Mouse (Mus musculus) liver, embryonic 11.5 days (tissue): Measurements from ENCODE around the gene Pepd. TPM values are rescaled to one million over a fixed set of nuclear protein-coding genes. Genes with fewer than 3 reads are reported as not detected.

Experiments
- ATAC-seq: fragments of 200-750 bp; cut with Nextera tagmentation; replicated peaks from 2 replicates; pipeline ENCODE4 v1.8.0; 2017; ENCODE audit warnings: moderate number of reproducible peaks, mild to moderate bottlenecking, moderate TSS enrichment, moderate library complexity; ENCODE audit not compliant: low FRiP score
- DNase-seq: peaks from one replicate; pipeline ENCODE4 v3.0.0-alpha.2; 2017; ENCODE audit warnings: low spot score
- H3K27ac ChIP-seq: fragments of 300-500 bp; sonication (generic); 2 replicates; pipeline ENCODE4 v1.5.1; 2014; ENCODE audit warnings: mild to moderate bottlenecking, low read depth, low read length, control low read depth
- H3K27me3 ChIP-seq: fragments of 300-500 bp; sonication (generic); replicated peaks from 2 replicates; pipeline ENCODE4 v1.6.1; 2014; ENCODE audit warnings: low read length, mixed read lengths; ENCODE audit not compliant: control insufficient read depth, insufficient read depth
- H3K36me3 ChIP-seq: fragments of 300-500 bp; sonication (generic); 2 replicates; pipeline ENCODE4 v1.6.1; 2014; ENCODE audit warnings: mild to moderate bottlenecking, low read length, moderate library complexity, mixed read lengths; ENCODE audit not compliant: control insufficient read depth, insufficient read depth
- H3K4me1 ChIP-seq: fragments of 300-500 bp; sonication (generic); replicated peaks from 2 replicates; pipeline ENCODE4 v1.6.1; 2014; ENCODE audit warnings: low read length, mixed read lengths; ENCODE audit not compliant: control insufficient read depth, insufficient read depth
- H3K4me2 ChIP-seq: fragments of 300-500 bp; sonication (generic); 2 replicates; pipeline ENCODE4 v1.6.1; 2014; ENCODE audit warnings: mild to moderate bottlenecking, control low read depth, moderate library complexity
- H3K4me3 ChIP-seq: fragments of 300-500 bp; sonication (generic); 2 replicates; pipeline ENCODE4 v1.5.1; 2014; ENCODE audit warnings: low read depth, low read length, control low read depth
- H3K9ac ChIP-seq: fragments of 300-500 bp; sonication (generic); 2 replicates; pipeline ENCODE4 v1.6.1; 2014; ENCODE audit warnings: low read depth, low read length, control low read depth
- H3K9me3 ChIP-seq: fragments of 300-500 bp; sonication (generic); 2 replicates; pipeline ENCODE4 v1.6.1; 2016; ENCODE audit warnings: low read length, inconsistent platforms, mixed read lengths; ENCODE audit not compliant: control insufficient read depth
- WGBS: fragments of 180-500 bp; shearing (Covaris S2); extraction: QIAGEN DNeasy Blood & Tissue Kit; methylation state at CpG from one replicate; pipeline ENCODE4 v1.1.7; 2014; 5-methylcytosine and 5-hydroxymethylcytosine counted together
- polyA plus RNA-seq: library from polyadenylated mRNA; unstranded; fragments of >200 nt; fragmentation: Nextera tagmentation; extraction: Ambion mirVana; gene quantifications from 2 replicates; pipeline ENCODE4 v1.2.1, GENCODE M21; 2014

Gene Pepd
- polyA plus RNA-seq, 1 experiment from 2014 or later: 53.4 TPM

DNA sequence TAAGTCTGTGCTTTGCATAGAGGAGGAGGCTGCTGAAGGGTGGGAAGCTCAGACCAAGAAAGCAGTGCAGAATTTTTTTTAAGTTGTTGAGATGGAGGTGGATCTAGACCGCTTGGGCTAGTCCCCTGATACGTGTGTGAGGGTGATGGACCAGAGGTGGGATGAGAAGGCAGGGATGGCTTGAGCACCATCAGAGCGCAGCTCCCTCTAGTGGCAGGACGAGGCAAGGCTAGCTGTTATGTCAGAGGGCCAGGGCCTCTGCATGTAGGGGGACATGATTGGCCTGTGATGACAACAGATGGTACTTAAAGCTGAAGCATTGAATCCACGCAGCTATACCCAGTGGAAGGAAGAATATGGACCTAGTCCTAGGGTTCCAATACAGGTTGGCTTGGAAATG, 7.6 kb downstream of the Pepd start:
- Histone ChIP-seq H3K4me2 (no peak overlapping the region), H3K36me3 (no peaks in the 10 kb centered on the region; the same call in 1 of the 2 replicates), H3K4me1 (no peaks in the 10 kb centered on the region), H3K27ac (no peak overlapping the region), H3K9ac (no peak overlapping the region), H3K27me3 (no peaks in the 10 kb centered on the region), H3K9me3 (no peaks in the 10 kb centered on the region), H3K4me3 (no peak overlapping the region)
- ATAC-seq (peak; percentile 49; the same call in 1 of the 2 replicates), DNase-seq (no peak)
- WGBS: 53% methylated on average over 5 of the region's 5 CpGs

DNA sequence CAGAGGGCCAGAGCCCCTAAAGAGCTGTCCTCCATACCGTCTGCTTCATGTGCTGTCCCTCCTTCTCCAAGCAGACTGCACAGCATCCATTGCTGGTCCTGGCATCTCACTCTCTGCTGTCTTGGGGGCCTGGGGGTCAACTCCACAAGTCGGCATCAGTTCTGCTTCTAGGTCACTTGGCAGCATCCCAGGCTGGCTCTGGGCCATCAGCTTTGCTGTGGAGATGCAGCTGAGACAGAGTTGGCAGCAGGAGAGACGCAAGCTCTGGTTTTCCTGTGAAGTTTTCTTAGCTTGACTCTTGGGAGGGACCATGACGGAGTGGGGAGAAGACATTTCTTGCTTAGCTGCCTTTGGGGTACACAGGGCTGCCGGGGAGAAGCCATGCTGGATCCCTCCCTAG, 13.0 kb downstream of the Pepd start:
- ATAC-seq: no peak
- H3K9ac ChIP-seq: no peak overlapping the region
- no peak for DNase-seq
- no peak overlapping the region for H3K27ac ChIP-seq
- no peaks in the 10 kb centered on the region for H3K9me3 ChIP-seq
- H3K4me2 ChIP-seq: no peak overlapping the region
- no peak overlapping the region for H3K4me3 ChIP-seq
- H3K36me3 ChIP-seq: peaks cover 5% of the 10 kb centered on the region; the same call in 1 of the 2 replicates
- H3K27me3 ChIP-seq: no peaks in the 10 kb centered on the region
- 88% methylated on average over 5 of the region's 5 CpGs for WGBS
- no peaks in the 10 kb centered on the region for H3K4me1 ChIP-seq

DNA sequence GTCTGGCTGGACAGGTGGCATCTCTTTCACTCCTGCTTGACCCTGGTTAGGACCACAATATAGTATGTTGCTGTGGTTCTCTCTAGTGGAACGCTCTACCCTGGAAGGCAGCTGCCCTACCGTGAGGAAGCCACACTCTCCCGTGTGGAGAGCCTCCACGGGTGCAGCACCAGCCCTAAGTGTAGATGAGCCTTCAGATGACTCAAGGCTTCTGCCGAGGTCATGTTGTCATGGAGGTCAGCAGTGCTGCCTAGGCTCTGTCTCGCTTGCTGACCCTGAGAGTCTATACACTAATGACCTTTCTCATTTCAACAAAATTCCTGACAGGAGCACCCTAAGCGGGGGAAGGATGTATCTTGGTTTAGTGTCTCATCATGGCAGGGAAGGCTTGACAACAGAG, 13.8 kb downstream of the Pepd start:
- Histone ChIP-seq H3K9me3 (no peaks in the 10 kb centered on the region), H3K4me1 (0 out of 2 replicates have a peak, but pooled peaks cover 2% of the 10 kb centered on the region), H3K9ac (no peak overlapping the region), H3K4me2 (no peak overlapping the region), H3K4me3 (no peak overlapping the region), H3K27ac (no peak overlapping the region), H3K36me3 (peaks cover 5% of the 10 kb centered on the region; the same call in 1 of the 2 replicates), H3K27me3 (no peaks in the 10 kb centered on the region)
- WGBS: 85% methylated on average over 7 of the region's 7 CpGs
- ATAC-seq (no peak), DNase-seq (no peak)

DNA sequence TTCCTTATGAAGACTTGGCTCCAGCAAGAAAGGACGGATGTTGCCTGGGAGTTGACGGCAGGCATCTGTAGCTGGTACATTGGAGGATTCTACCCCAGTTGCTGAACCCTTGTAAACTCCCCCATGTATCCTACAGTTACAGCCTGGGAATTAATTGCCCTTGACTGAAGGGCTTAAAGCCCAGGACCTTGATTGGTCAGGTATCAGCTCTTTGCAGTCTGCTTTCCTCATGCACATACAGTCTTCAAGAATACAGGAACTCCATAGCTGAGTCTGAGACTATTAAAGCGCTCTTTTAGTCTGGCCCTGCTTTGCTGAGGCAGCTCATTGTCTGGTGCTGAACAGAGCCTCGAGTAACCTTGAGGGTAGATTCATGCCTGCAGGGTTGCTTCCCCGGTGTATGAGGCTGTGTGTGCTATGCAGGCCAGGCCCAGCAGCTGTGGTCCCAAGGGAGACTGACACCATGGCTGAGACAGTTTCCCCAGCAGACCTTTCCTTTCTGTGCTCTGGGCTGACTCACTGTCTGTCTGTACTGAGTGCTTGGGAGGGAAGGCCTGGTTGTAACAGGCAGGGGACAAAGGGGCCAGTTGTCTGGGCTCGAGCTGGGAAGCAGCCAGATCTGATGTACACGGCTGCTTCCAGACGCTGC, 17.6 kb downstream of the Pepd start:
- ATAC-seq: no peak
- Histone ChIP-seq H3K4me1 (0 out of 2 replicates have a peak, but pooled peaks cover 2% of the 10 kb centered on the region), H3K4me3 (no peak overlapping the region), H3K4me2 (no peak overlapping the region), H3K27me3 (no peaks in the 10 kb centered on the region), H3K9me3 (no peaks in the 10 kb centered on the region), H3K27ac (no peak overlapping the region), H3K9ac (no peak overlapping the region), H3K36me3 (peaks cover 5% of the 10 kb centered on the region; the same call in 1 of the 2 replicates)
- no peak for DNase-seq
- WGBS: 72% methylated on average over 8 of the region's 8 CpGs

DNA sequence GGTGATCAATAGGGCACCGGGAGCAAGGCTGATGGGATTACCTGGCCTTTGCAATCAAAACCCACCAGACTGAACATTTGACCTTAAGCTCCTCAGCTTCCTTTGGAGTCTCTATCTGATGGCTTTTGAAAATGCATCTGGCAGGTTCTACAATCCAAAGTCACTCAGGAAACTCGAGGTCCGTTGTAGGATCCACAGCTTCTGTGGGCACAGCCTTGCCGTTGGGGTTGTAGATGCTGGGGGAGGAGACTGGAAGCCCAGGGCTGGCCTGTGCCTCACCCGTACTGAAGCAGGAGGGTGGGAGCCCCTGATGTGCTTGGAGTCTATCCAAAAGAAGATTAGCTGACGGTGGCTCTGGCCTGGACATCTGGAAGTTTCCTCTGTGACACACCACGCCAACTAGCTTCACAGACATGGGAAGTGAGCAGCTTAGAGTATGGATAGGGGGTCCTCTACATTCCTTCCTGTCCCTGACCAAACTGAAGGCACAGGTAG, 18.1 kb downstream of the Pepd start:
- DNase-seq (no peak), ATAC-seq (no peak)
- Histone ChIP-seq H3K36me3 (peaks cover 6% of the 10 kb centered on the region; the same call in 1 of the 2 replicates), H3K9me3 (no peaks in the 10 kb centered on the region), H3K9ac (no peak overlapping the region), H3K4me1 (0 out of 2 replicates have a peak, but pooled peaks cover 2% of the 10 kb centered on the region), H3K4me3 (no peak overlapping the region), H3K27ac (no peak overlapping the region), H3K4me2 (no peak overlapping the region), H3K27me3 (no peaks in the 10 kb centered on the region)
- WGBS: 67% methylated on average over 7 of the region's 7 CpGs

DNA sequence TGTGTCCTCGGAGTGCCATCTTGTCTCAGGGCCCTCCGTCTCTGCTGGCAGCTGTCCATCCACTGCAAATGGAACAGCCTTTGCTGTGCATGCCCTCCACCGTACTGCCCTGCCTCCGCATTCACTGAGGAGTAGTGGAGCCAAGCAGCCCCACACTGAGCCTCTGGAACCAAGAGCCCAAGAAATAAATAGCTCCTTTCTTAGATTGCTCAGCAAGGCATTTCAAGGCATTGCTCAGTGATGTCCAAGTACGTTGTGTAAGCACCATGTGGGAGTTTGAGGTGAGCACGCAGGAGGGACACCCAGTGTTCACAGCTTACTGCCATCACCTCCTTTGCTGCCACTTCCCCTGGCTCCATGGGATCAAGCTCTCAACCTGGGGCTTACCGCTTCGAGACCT, 20.5 kb downstream of the Pepd start:
- ATAC-seq (no peak), DNase-seq (no peak)
- no peak overlapping the region for H3K27ac ChIP-seq
- no peak overlapping the region for H3K4me3 ChIP-seq
- no peaks in the 10 kb centered on the region for H3K9me3 ChIP-seq
- H3K9ac ChIP-seq: no peak overlapping the region
- no peaks in the 10 kb centered on the region for H3K27me3 ChIP-seq
- WGBS: 89% methylated on average over 8 of the region's 8 CpGs
- H3K4me1 ChIP-seq: 0 out of 2 replicates have a peak, but pooled peaks cover 2% of the 10 kb centered on the region
- H3K36me3 ChIP-seq: peaks cover 14% of the 10 kb centered on the region; the same call in 1 of the 2 replicates
- no peak overlapping the region for H3K4me2 ChIP-seq

DNA sequence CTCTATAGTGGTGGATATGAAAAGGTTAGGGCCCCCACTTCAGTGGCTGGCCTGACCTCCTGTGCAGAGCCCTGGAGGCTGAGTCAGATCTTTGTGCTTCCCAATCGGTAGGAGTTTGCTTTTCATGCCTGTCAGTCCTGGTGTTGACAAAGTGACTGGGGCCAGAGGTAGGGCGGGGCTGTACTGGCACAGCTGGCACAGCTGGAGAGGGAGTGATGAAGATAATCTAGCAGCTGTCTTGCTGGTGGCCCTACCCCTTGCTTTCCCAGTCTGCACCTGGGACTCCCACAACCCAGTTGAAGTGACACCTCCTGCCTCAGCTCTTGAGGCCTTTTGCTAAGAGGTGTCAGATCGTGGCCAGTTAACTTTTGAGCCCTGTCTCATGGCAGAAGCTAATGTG, 21.0 kb downstream of the Pepd start:
- Histone ChIP-seq H3K27me3 (no peaks in the 10 kb centered on the region), H3K9ac (no peak overlapping the region), H3K27ac (no peak overlapping the region), H3K36me3 (peaks cover 14% of the 10 kb centered on the region; the same call in 1 of the 2 replicates), H3K4me2 (no peak overlapping the region), H3K9me3 (no peaks in the 10 kb centered on the region), H3K4me3 (no peak overlapping the region), H3K4me1 (0 out of 2 replicates have a peak, but pooled peaks cover 2% of the 10 kb centered on the region)
- DNase-seq (no peak), ATAC-seq (no peak)
- 63% methylated on average over 3 of the region's 3 CpGs for WGBS

DNA sequence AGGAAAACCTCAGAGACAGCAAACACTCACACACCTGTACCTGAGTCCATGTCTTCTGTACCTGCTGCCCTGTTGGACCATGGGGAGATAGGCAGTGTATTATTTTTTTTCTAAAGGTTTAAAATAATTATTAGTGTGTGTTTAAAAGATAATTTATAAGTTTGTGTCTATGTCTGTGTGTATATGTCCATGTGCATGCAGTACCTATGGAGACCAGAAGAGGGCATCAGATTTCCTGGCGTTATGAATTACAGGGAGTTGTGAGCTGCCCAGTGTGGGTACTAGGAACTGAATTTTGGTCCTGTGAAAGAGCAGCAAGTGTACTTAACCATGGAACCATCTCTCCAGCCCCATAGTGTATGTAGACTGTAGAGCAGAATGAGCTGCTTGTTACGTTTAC, 24.2 kb downstream of the Pepd start:
- H3K4me2 ChIP-seq: no peak overlapping the region
- 83% methylated on average over 2 of the region's 2 CpGs for WGBS
- no peak for ATAC-seq
- peaks cover 14% of the 10 kb centered on the region; the same call in 1 of the 2 replicates for H3K36me3 ChIP-seq
- no peaks in the 10 kb centered on the region for H3K4me1 ChIP-seq
- no peak overlapping the region for H3K4me3 ChIP-seq
- no peak overlapping the region for H3K9ac ChIP-seq
- no peaks in the 10 kb centered on the region for H3K27me3 ChIP-seq
- H3K9me3 ChIP-seq: no peaks in the 10 kb centered on the region
- no peak for DNase-seq
- H3K27ac ChIP-seq: no peak overlapping the region
